8 mouse cellular contexts compared by ENCODE assay signal in genomic region chr11:102445264-102445890, GRCm38 (mm10). TPM values are rescaled to one million over a fixed set of nuclear protein-coding genes. Genes with fewer than 3 reads are reported as not detected.
DNase-seq lines count a peak whose midpoint lies in the region; ATAC-seq and TF ChIP-seq lines count a peak whose summit lies in the region.

No protein-coding gene starts in this region.

- no peak for DNase-seq in lung, embryonic 14.5 days
- no peak for DNase-seq in lung, adult 2 months
- no peak for DNase-seq in hindbrain, embryonic 10.5 days (ENCODE audit: low spot score)
- DNase-seq in lung, postnatal 14 days: peak; percentile 44
- no peak for DNase-seq in ovary, adult 18-20 months (ENCODE audit: low spot score)
- DNase-seq in layer of hippocampus, postnatal 14 days (ENCODE audit: low spot score in 2 of 2): no peak

- peak overlapping the region; percentile 69 for H3K4me2 ChIP-seq in lung, embryonic 14.5 days
- H3K4me2 ChIP-seq in embryonic facial prominence, embryonic 12.5 days (replicated peaks): peak overlapping the region; percentile 91

- H3K27ac ChIP-seq in lung, embryonic 14.5 days (ENCODE audit: low read depth): peak overlapping the region; percentile 91
- peak overlapping the region; percentile 97 for H3K27ac ChIP-seq in embryonic facial prominence, embryonic 12.5 days
- H3K27ac ChIP-seq in hindbrain, embryonic 10.5 days: peak overlapping the region; percentile 99

- peaks cover 26% of the 10 kb centered on the region for H3K4me1 ChIP-seq in lung, embryonic 14.5 days (ENCODE audit: insufficient read depth)
- peaks cover 11% of the 10 kb centered on the region for H3K4me1 ChIP-seq in lung, adult 2 months (ENCODE audit: control insufficient read depth, insufficient read depth, low read length)
- peaks cover 35% of the 10 kb centered on the region for H3K4me1 ChIP-seq in embryonic facial prominence, embryonic 12.5 days
- H3K4me1 ChIP-seq in hindbrain, embryonic 10.5 days (replicated peaks): peaks cover 58% of the 10 kb centered on the region

- no peak for TF ChIP-seq POLR2A in lung, adult 2 months (IDR thresholded peaks at IDR 0.05; ENCODE audit: borderline replicate concordance, extremely low read depth, low read depth, low read length)

- peaks cover 5% of the 10 kb centered on the region; the same call in 1 of the 2 replicates for H3K27me3 ChIP-seq in lung, embryonic 14.5 days (ENCODE audit: insufficient read depth, low read length)
- peaks cover 8% of the 10 kb centered on the region for H3K27me3 ChIP-seq in embryonic facial prominence, embryonic 12.5 days
- peaks cover 44% of the 10 kb centered on the region for H3K27me3 ChIP-seq in hindbrain, embryonic 10.5 days (ENCODE audit: insufficient read depth, poor library complexity, severe bottlenecking)

- TF ChIP-seq CTCF in lung, embryonic 14.5 days (IDR thresholded peaks at IDR 0.05; ENCODE audit: low read depth): no peak
- TF ChIP-seq CTCF in lung, adult 2 months (IDR thresholded peaks at IDR 0.05; ENCODE audit: insufficient read depth, low read length): no peak

- no peak overlapping the region for H3K9ac ChIP-seq in lung, embryonic 14.5 days
- peak overlapping the region; percentile 99 for H3K9ac ChIP-seq in embryonic facial prominence, embryonic 12.5 days

- ATAC-seq in lung, embryonic 14.5 days (ENCODE audit: insufficient read depth): peak; percentile 29; the same call in 1 of the 2 replicates
- ATAC-seq in embryonic facial prominence, embryonic 12.5 days (ENCODE audit: insufficient number of reproducible peaks, insufficient read depth, low FRiP score, low TSS enrichment): peak; percentile 12; the same call in 1 of the 2 replicates
- no peak for ATAC-seq in megakaryocyte progenitor cell, adult 5-6 weeks (replicated peaks; ENCODE audit: poor library complexity)

- peaks cover 33% of the 10 kb centered on the region for H3K36me3 ChIP-seq in lung, embryonic 14.5 days (ENCODE audit: insufficient read depth)
- H3K36me3 ChIP-seq in embryonic facial prominence, embryonic 12.5 days: peaks cover 31% of the 10 kb centered on the region
- peaks cover 38% of the 10 kb centered on the region for H3K36me3 ChIP-seq in hindbrain, embryonic 10.5 days

- 13% methylated on average over 10 of the region's 10 CpGs for WGBS in lung, embryonic 14.5 days
- WGBS in lung, adult 2 months: 34% methylated on average over 10 of the region's 10 CpGs
- 14% methylated on average over 10 of the region's 10 CpGs for WGBS in embryonic facial prominence, embryonic 12.5 days
- 17% methylated on average over 10 of the region's 10 CpGs for WGBS in hindbrain, embryonic 10.5 days

- no peaks in the 10 kb centered on the region for H3K9me3 ChIP-seq in lung, embryonic 14.5 days (ENCODE audit: low read depth, low read length)
- H3K9me3 ChIP-seq in embryonic facial prominence, embryonic 12.5 days: no peaks in the 10 kb centered on the region
- H3K9me3 ChIP-seq in hindbrain, embryonic 10.5 days: no peaks in the 10 kb centered on the region

- peak overlapping the region; percentile 93 for H3K4me3 ChIP-seq in lung, embryonic 14.5 days (ENCODE audit: low read depth, low read length)
- H3K4me3 ChIP-seq in lung, adult 2 months (replicated peaks; ENCODE audit: extremely low read depth, low read depth, low read length): no peak overlapping the region
- H3K4me3 ChIP-seq in embryonic facial prominence, embryonic 12.5 days: peak overlapping the region; percentile 79
- H3K4me3 ChIP-seq in hindbrain, embryonic 10.5 days: peak overlapping the region; percentile 94

RNA-seq across cellular contexts. Expression of gene Fam171a2, which starts 2.1 kb away (rescaled TPM):
- polyA plus RNA-seq in lung, embryonic 14.5 days (2014; fragmentation: Nextera tagmentation; extraction: Ambion mirVana): 7.4 and 8.3 TPM in 2 replicates
- polyA plus RNA-seq in lung, adult 2 months (2012; rRNA removed): 19.6 and 22.8 TPM in 2 replicates
- 13.5 and 15.3 TPM in 2 replicates for polyA plus RNA-seq in embryonic facial prominence, embryonic 12.5 days (2016; fragmentation: Nextera tagmentation; extraction: Ambion mirVana)
- 5.2 and 8.3 TPM in 2 replicates for polyA plus RNA-seq in hindbrain, embryonic 10.5 days (2016; fragmentation: Nextera tagmentation; extraction: Ambion mirVana)
- 0.05 and 0.07 TPM in 2 replicates for total RNA-seq in megakaryocyte progenitor cell, adult 5-6 weeks (2015)
- total RNA-seq in megakaryocyte progenitor cell, adult 5-6 weeks (2017): 0.04 and 0.24 TPM in 2 replicates
- total RNA-seq in layer of hippocampus, postnatal 14 days (2021): 10 to 100 TPM; 86.0 to 97.5 TPM

RNA-seq across cellular contexts. Expression of gene Grn, which starts 15.3 kb away (rescaled TPM):
- polyA plus RNA-seq in lung, embryonic 14.5 days (2014; fragmentation: Nextera tagmentation; extraction: Ambion mirVana): 113 and 116 TPM in 2 replicates
- 220 and 257 TPM in 2 replicates for polyA plus RNA-seq in lung, adult 2 months (2012; rRNA removed)
- 116 and 126 TPM in 2 replicates for polyA plus RNA-seq in embryonic facial prominence, embryonic 12.5 days (2016; fragmentation: Nextera tagmentation; extraction: Ambion mirVana)
- 76.8 and 88.9 TPM in 2 replicates for polyA plus RNA-seq in hindbrain, embryonic 10.5 days (2016; fragmentation: Nextera tagmentation; extraction: Ambion mirVana)
- 119 and 136 TPM in 2 replicates for total RNA-seq in megakaryocyte progenitor cell, adult 5-6 weeks (2015)
- total RNA-seq in megakaryocyte progenitor cell, adult 5-6 weeks (2017): 44.0 and 45.4 TPM in 2 replicates
- 10 to 100 TPM; 82.3 to 87.4 TPM for total RNA-seq in layer of hippocampus, postnatal 14 days (2021)

RNA-seq across cellular contexts. Expression of gene Itga2b, which starts 24.5 kb away (rescaled TPM):
- polyA plus RNA-seq in lung, embryonic 14.5 days (2014; fragmentation: Nextera tagmentation; extraction: Ambion mirVana): 10.1 and 10.7 TPM in 2 replicates
- 11.4 and 14.9 TPM in 2 replicates for polyA plus RNA-seq in lung, adult 2 months (2012; rRNA removed)
- polyA plus RNA-seq in embryonic facial prominence, embryonic 12.5 days (2016; fragmentation: Nextera tagmentation; extraction: Ambion mirVana): 6.8 and 8.3 TPM in 2 replicates
- polyA plus RNA-seq in hindbrain, embryonic 10.5 days (2016; fragmentation: Nextera tagmentation; extraction: Ambion mirVana): 5.6 and 8.3 TPM in 2 replicates
- 5.3 and 6.4 TPM in 2 replicates for total RNA-seq in megakaryocyte progenitor cell, adult 5-6 weeks (2015)
- 14.2 and 22.3 TPM in 2 replicates for total RNA-seq in megakaryocyte progenitor cell, adult 5-6 weeks (2017)
- total RNA-seq in layer of hippocampus, postnatal 14 days (2021): 1 to 10 TPM; 2.3 to 2.7 TPM

RNA-seq across cellular contexts. Expression of gene Slc25a39, which starts 37.6 kb away (rescaled TPM):
- polyA plus RNA-seq in lung, embryonic 14.5 days (2014; fragmentation: Nextera tagmentation; extraction: Ambion mirVana): 223 and 244 TPM in 2 replicates
- polyA plus RNA-seq in lung, adult 2 months (2012; rRNA removed): 258 and 290 TPM in 2 replicates
- polyA plus RNA-seq in embryonic facial prominence, embryonic 12.5 days (2016; fragmentation: Nextera tagmentation; extraction: Ambion mirVana): 188 and 189 TPM in 2 replicates
- polyA plus RNA-seq in hindbrain, embryonic 10.5 days (2016; fragmentation: Nextera tagmentation; extraction: Ambion mirVana): 236 TPM in 2 replicates
- 95.5 and 124 TPM in 2 replicates for total RNA-seq in megakaryocyte progenitor cell, adult 5-6 weeks (2015)
- total RNA-seq in megakaryocyte progenitor cell, adult 5-6 weeks (2017): 48.7 and 52.7 TPM in 2 replicates
- 10 to 100 TPM; 75.6 to 81.8 TPM for total RNA-seq in layer of hippocampus, postnatal 14 days (2021)

RNA-seq across cellular contexts. Expression of gene Rundc3a, which starts 52.2 kb away (rescaled TPM):
- 1.1 and 1.3 TPM in 2 replicates for polyA plus RNA-seq in lung, embryonic 14.5 days (2014; fragmentation: Nextera tagmentation; extraction: Ambion mirVana)
- polyA plus RNA-seq in lung, adult 2 months (2012; rRNA removed): 1.9 and 2.8 TPM in 2 replicates
- polyA plus RNA-seq in embryonic facial prominence, embryonic 12.5 days (2016; fragmentation: Nextera tagmentation; extraction: Ambion mirVana): 15.9 and 20.4 TPM in 2 replicates
- 23.5 and 57.0 TPM in 2 replicates for polyA plus RNA-seq in hindbrain, embryonic 10.5 days (2016; fragmentation: Nextera tagmentation; extraction: Ambion mirVana)
- total RNA-seq in megakaryocyte progenitor cell, adult 5-6 weeks (2015): not detected in 2 replicates
- not detected in 2 replicates for total RNA-seq in megakaryocyte progenitor cell, adult 5-6 weeks (2017)
- total RNA-seq in layer of hippocampus, postnatal 14 days (2021): 100 to 1,000 TPM; 413 to 422 TPM
